Mouse (Mus musculus): ENCODE results near the gene 2310061I04Rik. TPM values are rescaled to one million over a fixed set of nuclear protein-coding genes. Genes with fewer than 3 reads are reported as not detected.

2310061I04Rik gene
- polyA plus RNA-seq, 1 experiment from 2014 or later: 26.2 TPM

- Histone ChIP-seq H3K9ac (no peak overlapping the region; the same call in 1 of the 2 replicates), H3K27me3 (replicated peaks) (no peaks in the 10 kb centered on the region), H3K4me3 (no peak overlapping the region), H3K9me3 (replicated peaks) (no peaks in the 10 kb centered on the region), H3K36me3 (peaks cover 44% of the 10 kb centered on the region), H3K4me2 (no peak overlapping the region), H3K27ac (ENCODE audit: poor library complexity, severe bottlenecking) (no peak overlapping the region), H3K4me1 (replicated peaks) (peaks cover 32% of the 10 kb centered on the region)
- ATAC-seq (ENCODE audit: insufficient number of reproducible peaks, low FRiP score): no peak
- WGBS: 71% methylated on average over 4 of the region's 4 CpGs
Observed at GRCm38 (mm10) chr17:35921710-35922109, 24.5 kb upstream of the 2310061I04Rik start.

GRCm38 (mm10) chr17:35920862-35921562 lies 23.8 kb upstream of the 2310061I04Rik start:
- peaks cover 37% of the 10 kb centered on the region for H3K36me3 ChIP-seq
- H3K4me2 ChIP-seq: no peak overlapping the region
- H3K9ac ChIP-seq: no peak overlapping the region
- H3K9me3 ChIP-seq (replicated peaks): no peaks in the 10 kb centered on the region
- 73% methylated on average over 5 of the region's 5 CpGs for WGBS
- peak overlapping the region; percentile 97 for H3K27ac ChIP-seq (ENCODE audit: poor library complexity, severe bottlenecking)
- H3K4me1 ChIP-seq (replicated peaks): peaks cover 26% of the 10 kb centered on the region
- ATAC-seq (ENCODE audit: insufficient number of reproducible peaks, low FRiP score): no peak
- no peak overlapping the region for H3K4me3 ChIP-seq
- no peaks in the 10 kb centered on the region for H3K27me3 ChIP-seq (replicated peaks)

GRCm38 (mm10) chr17:35920384-35920783 lies 23.2 kb upstream of the 2310061I04Rik start:
- Histone ChIP-seq H3K27me3 (replicated peaks) (no peaks in the 10 kb centered on the region), H3K4me1 (replicated peaks) (peaks cover 28% of the 10 kb centered on the region), H3K4me3 (no peak overlapping the region), H3K4me2 (peak overlapping the region; percentile 70), H3K9me3 (replicated peaks) (no peaks in the 10 kb centered on the region), H3K36me3 (peaks cover 32% of the 10 kb centered on the region), H3K9ac (0 out of 2 replicates have a peak overlapping the region, but pooled peaks have one; percentile 26), H3K27ac (ENCODE audit: poor library complexity, severe bottlenecking) (peak overlapping the region; percentile 97)
- 73% methylated on average over 1 of the region's 1 CpGs for WGBS
- ATAC-seq (ENCODE audit: insufficient number of reproducible peaks, low FRiP score): no peak

- Histone ChIP-seq H3K4me3 (peak overlapping the region; percentile 52; the same call in 1 of the 2 replicates), H3K27me3 (replicated peaks) (no peaks in the 10 kb centered on the region), H3K27ac (ENCODE audit: poor library complexity, severe bottlenecking) (peak overlapping the region; percentile 97), H3K9me3 (replicated peaks) (no peaks in the 10 kb centered on the region), H3K9ac (0 out of 2 replicates have a peak overlapping the region, but pooled peaks have one; percentile 26), H3K4me2 (peak overlapping the region; percentile 70), H3K4me1 (replicated peaks) (peaks cover 32% of the 10 kb centered on the region), H3K36me3 (peaks cover 26% of the 10 kb centered on the region)
- WGBS: 34% methylated on average over 6 of the region's 6 CpGs
- no peak for ATAC-seq (ENCODE audit: insufficient number of reproducible peaks, low FRiP score)
Observed at GRCm38 (mm10) chr17:35919864-35920301, 22.7 kb upstream of the 2310061I04Rik start.

GRCm38 (mm10) chr17:35919060-35919715 lies 22.0 kb upstream of the 2310061I04Rik start:
- H3K9me3 ChIP-seq (replicated peaks): no peaks in the 10 kb centered on the region
- peak overlapping the region; percentile 70 for H3K4me2 ChIP-seq
- ATAC-seq (ENCODE audit: insufficient number of reproducible peaks, low FRiP score): peak; percentile 49
- H3K9ac ChIP-seq: peak overlapping the region; percentile 73
- peak overlapping the region; percentile 52 for H3K4me3 ChIP-seq
- WGBS: 12% methylated on average over 7 of the region's 7 CpGs
- no peaks in the 10 kb centered on the region for H3K27me3 ChIP-seq (replicated peaks)
- H3K36me3 ChIP-seq: peaks cover 22% of the 10 kb centered on the region
- peaks cover 33% of the 10 kb centered on the region for H3K4me1 ChIP-seq (replicated peaks)
- peak overlapping the region; percentile 97 for H3K27ac ChIP-seq (ENCODE audit: poor library complexity, severe bottlenecking)

- ATAC-seq (ENCODE audit: insufficient number of reproducible peaks, low FRiP score): no peak
- Histone ChIP-seq H3K4me2 (peak overlapping the region; percentile 96), H3K9ac (peak overlapping the region; percentile 99), H3K27ac (ENCODE audit: poor library complexity, severe bottlenecking) (peak overlapping the region; percentile 97), H3K27me3 (replicated peaks) (no peaks in the 10 kb centered on the region), H3K9me3 (replicated peaks) (no peaks in the 10 kb centered on the region), H3K4me3 (peak overlapping the region; percentile 79), H3K36me3 (peaks cover 20% of the 10 kb centered on the region), H3K4me1 (replicated peaks) (peaks cover 33% of the 10 kb centered on the region)
- WGBS: under 1% methylated on average over 11 of the region's 11 CpGs
Observed at GRCm38 (mm10) chr17:35918276-35919059, 21.2 kb upstream of the 2310061I04Rik start.

GRCm38 (mm10) chr17:35917463-35918251 lies 20.4 kb upstream of the 2310061I04Rik start:
- under 1% methylated on average over 13 of the region's 13 CpGs for WGBS
- peak overlapping the region; percentile 96 for H3K4me2 ChIP-seq
- no peaks in the 10 kb centered on the region for H3K27me3 ChIP-seq (replicated peaks)
- H3K4me1 ChIP-seq (replicated peaks): peaks cover 33% of the 10 kb centered on the region
- no peak for ATAC-seq (ENCODE audit: insufficient number of reproducible peaks, low FRiP score)
- H3K9ac ChIP-seq: peak overlapping the region; percentile 99
- H3K27ac ChIP-seq (ENCODE audit: poor library complexity, severe bottlenecking): peak overlapping the region; percentile 97
- H3K9me3 ChIP-seq (replicated peaks): no peaks in the 10 kb centered on the region
- peak overlapping the region; percentile 79 for H3K4me3 ChIP-seq
- H3K36me3 ChIP-seq: peaks cover 24% of the 10 kb centered on the region

- WGBS: under 1% methylated on average over 8 of the region's 8 CpGs
- Histone ChIP-seq H3K27me3 (replicated peaks) (no peaks in the 10 kb centered on the region), H3K4me3 (peak overlapping the region; percentile 79), H3K4me1 (replicated peaks) (peaks cover 33% of the 10 kb centered on the region), H3K9me3 (replicated peaks) (no peaks in the 10 kb centered on the region), H3K36me3 (peaks cover 29% of the 10 kb centered on the region), H3K4me2 (peak overlapping the region; percentile 96), H3K9ac (peak overlapping the region; percentile 99), H3K27ac (ENCODE audit: poor library complexity, severe bottlenecking) (peak overlapping the region; percentile 97)
- no peak for ATAC-seq (ENCODE audit: insufficient number of reproducible peaks, low FRiP score)
Observed at GRCm38 (mm10) chr17:35917143-35917462, 19.9 kb upstream of the 2310061I04Rik start.

- under 1% methylated on average over 83 of the region's 83 CpGs for whole genome bisulfite sequencing
- Histone ChIP-seq H3K4me2 (peak within 1 kb of the TSS; percentile 96), H3K27me3 (replicated peaks) (no peaks in the 10 kb centered on the region), H3K9me3 (replicated peaks) (no peaks in the 10 kb centered on the region), H3K9ac (peak within 1 kb of the TSS; percentile 99), H3K27ac (ENCODE audit: poor library complexity, severe bottlenecking) (peak within 1 kb of the TSS; percentile 97), H3K4me1 (replicated peaks) (peaks cover 30% of the 10 kb centered on the region), H3K4me3 (peak within 1 kb of the TSS; percentile 79), H3K36me3 (peaks cover 35% of the 10 kb centered on the region)
- peak; percentile 96 for ATAC-seq (ENCODE audit: insufficient number of reproducible peaks, low FRiP score)
Observed at GRCm38 (mm10) chr17:35916297-35917142, 19.3 kb upstream of the 2310061I04Rik start, which contains the start of the genes Mrps18b and Ppp1r10. Mrps18b (minus strand) TSS chr17:35916389. Ppp1r10 (plus strand) TSS chr17:35916434.
